Mouse (Mus musculus): ENCODE data around the gene Apoa5. TPM values are rescaled to one million over a fixed set of nuclear protein-coding genes. Genes with fewer than 3 reads are reported as not detected.

Apoa5 gene
- polyA plus RNA-seq, 1 experiment from 2014 or later: 771 TPM

DNA sequence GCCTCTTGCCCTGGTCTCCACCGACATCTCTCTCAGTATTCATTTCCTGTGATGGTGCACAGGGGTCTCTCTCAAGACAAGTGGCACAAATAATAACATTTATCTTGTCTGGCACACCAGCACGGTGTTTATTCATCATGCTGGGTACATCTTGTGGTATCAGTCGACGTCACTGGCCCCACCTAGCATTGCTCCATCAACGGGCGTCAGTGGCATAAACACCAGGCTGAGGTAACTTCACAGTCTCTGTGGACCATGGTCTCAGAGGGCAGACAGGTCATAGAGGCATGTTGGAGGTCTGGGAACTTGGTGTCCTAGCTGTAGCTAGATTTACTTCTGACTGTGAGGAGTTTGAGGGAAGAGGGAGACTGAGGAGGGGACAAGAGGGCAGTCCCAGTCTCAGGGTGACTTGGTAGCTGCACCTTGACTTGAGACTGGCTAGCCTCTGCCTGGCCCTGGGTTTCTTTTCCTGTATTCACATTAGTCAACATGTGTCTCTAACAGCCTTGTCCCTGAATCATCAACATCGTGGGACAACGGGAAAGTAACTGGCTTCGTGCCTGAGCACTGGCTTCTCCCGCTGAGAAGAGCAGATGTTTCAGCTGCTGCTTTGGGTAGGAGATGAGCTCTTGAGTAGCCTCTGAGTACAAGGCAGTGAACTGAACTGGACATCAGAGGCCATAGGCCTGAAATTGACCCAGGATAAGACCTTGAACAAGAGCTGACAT is 11.6 kb upstream of the Apoa5 start:
- WGBS (ENCODE audit: insufficient replicate concordance): 56% methylated on average over 10 of the region's 10 CpGs

DNA sequence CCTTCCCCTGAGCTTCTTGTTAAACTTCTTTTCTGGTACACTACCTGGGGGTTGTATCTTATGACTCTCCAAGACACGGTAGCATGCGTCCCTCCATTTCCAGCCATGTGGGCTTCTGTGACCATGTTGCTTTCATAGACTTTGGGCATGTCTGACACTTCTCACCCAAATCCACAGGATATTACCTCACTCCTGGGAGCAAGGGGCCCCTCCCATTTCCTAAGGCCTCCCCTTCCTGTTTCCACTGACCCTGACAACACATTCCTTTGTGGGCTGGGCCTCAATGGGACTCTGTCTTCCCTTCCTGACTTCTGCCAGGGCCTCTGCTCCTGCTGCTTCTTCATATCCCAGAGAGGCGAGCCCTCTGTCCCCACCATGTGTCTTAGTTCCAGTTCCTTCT is 10.9 kb upstream of the Apoa5 start:
- TF ChIP-seq EP300 (IDR thresholded peaks at IDR 0.05; ENCODE audit: low read depth): peak; percentile 59; the same call in 1 of the 2 replicates
- no peak for TF ChIP-seq CTCF (IDR thresholded peaks at IDR 0.05; ENCODE audit: low read depth)
- H3K4me2 ChIP-seq (ENCODE audit: low read depth, low read length): no peak overlapping the region
- no peaks in the 10 kb centered on the region for H3K36me3 ChIP-seq (replicated peaks; ENCODE audit: insufficient read depth, low read length)
- peak overlapping the region; percentile 92 for H3K27ac ChIP-seq (ENCODE audit: low read depth)
- peak; percentile 9; the same call in 1 of the 2 replicates for ATAC-seq
- H3K4me3 ChIP-seq (ENCODE audit: low read depth, low read length): no peak overlapping the region
- 56% methylated on average over 3 of the region's 3 CpGs for WGBS (ENCODE audit: insufficient replicate concordance)
- peak; percentile 54 for DNase-seq
- peaks cover 23% of the 10 kb centered on the region for H3K4me1 ChIP-seq (ENCODE audit: insufficient read depth)
- no peaks in the 10 kb centered on the region for H3K9me3 ChIP-seq (ENCODE audit: low read length)
- H3K27me3 ChIP-seq (ENCODE audit: insufficient read depth, low read length): no peaks in the 10 kb centered on the region
- no peak overlapping the region for H3K9ac ChIP-seq (replicated peaks)

More for the DNA sequence above, 11.6 kb upstream of the Apoa5 start:
- Histone ChIP-seq H3K27me3 (ENCODE audit: insufficient read depth, low read length) (no peaks in the 10 kb centered on the region), H3K27ac (ENCODE audit: low read depth) (peak overlapping the region; percentile 92), H3K4me3 (ENCODE audit: low read depth, low read length) (no peak overlapping the region), H3K36me3 (replicated peaks; ENCODE audit: insufficient read depth, low read length) (no peaks in the 10 kb centered on the region), H3K4me2 (ENCODE audit: low read depth, low read length) (no peak overlapping the region), H3K9ac (replicated peaks) (no peak overlapping the region), H3K9me3 (ENCODE audit: low read length) (no peaks in the 10 kb centered on the region), H3K4me1 (ENCODE audit: insufficient read depth) (peaks cover 23% of the 10 kb centered on the region)
- peak; percentile 82 for DNase-seq
- ATAC-seq: peak; percentile 91
- TF ChIP-seq CTCF (IDR thresholded peaks at IDR 0.05; ENCODE audit: low read depth): no peak
- peak; percentile 91 for TF ChIP-seq EP300 (IDR thresholded peaks at IDR 0.05; ENCODE audit: low read depth)

DNA sequence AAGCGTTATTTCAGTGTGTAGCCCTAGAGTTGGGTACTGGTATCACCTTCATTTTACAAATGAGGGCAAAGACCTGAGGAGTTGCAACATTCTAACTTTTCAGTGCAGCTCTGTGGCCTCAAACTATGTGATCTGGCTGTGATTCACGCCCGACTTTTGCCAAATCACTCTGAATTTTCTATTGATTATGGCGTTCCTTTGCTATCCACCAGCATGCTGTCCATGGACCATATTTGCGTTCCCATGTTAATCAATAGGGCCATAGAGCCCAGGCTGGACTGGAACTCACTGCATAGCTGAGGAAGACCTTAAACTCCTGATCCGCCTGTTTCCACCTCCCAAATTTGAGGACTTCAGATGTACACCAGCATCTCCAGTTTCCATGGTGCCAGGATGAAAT is 9.3 kb upstream of the Apoa5 start:
- TF ChIP-seq CTCF (IDR thresholded peaks at IDR 0.05; ENCODE audit: low read depth) (no peak), EP300 (IDR thresholded peaks at IDR 0.05; ENCODE audit: low read depth) (no peak)
- no peak overlapping the region for H3K4me2 ChIP-seq (ENCODE audit: low read depth, low read length)
- H3K27ac ChIP-seq (ENCODE audit: low read depth): 0 out of 2 replicates have a peak overlapping the region, but pooled peaks have one; percentile 34
- H3K27me3 ChIP-seq (ENCODE audit: insufficient read depth, low read length): no peaks in the 10 kb centered on the region
- no peaks in the 10 kb centered on the region for H3K36me3 ChIP-seq (replicated peaks; ENCODE audit: insufficient read depth, low read length)
- ATAC-seq: no peak
- no peak overlapping the region for H3K9ac ChIP-seq (replicated peaks)
- peaks cover 23% of the 10 kb centered on the region for H3K4me1 ChIP-seq (ENCODE audit: insufficient read depth)
- WGBS (ENCODE audit: insufficient replicate concordance): 75% methylated on average over 6 of the region's 6 CpGs
- H3K9me3 ChIP-seq (ENCODE audit: low read length): no peaks in the 10 kb centered on the region
- no peak overlapping the region for H3K4me3 ChIP-seq (ENCODE audit: low read depth, low read length)
- DNase-seq: no peak

- H3K9me3 ChIP-seq (ENCODE audit: low read length): no peaks in the 10 kb centered on the region
- no peak overlapping the region for H3K4me2 ChIP-seq (ENCODE audit: low read depth, low read length)
- WGBS (ENCODE audit: insufficient replicate concordance): 70% methylated on average over 7 of the region's 7 CpGs
- TF ChIP-seq EP300 (IDR thresholded peaks at IDR 0.05; ENCODE audit: low read depth) (no peak), CTCF (IDR thresholded peaks at IDR 0.05; ENCODE audit: low read depth) (no peak)
- DNase-seq (no peak), ATAC-seq (no peak)
- no peaks in the 10 kb centered on the region for H3K36me3 ChIP-seq (replicated peaks; ENCODE audit: insufficient read depth, low read length)
- H3K4me1 ChIP-seq (ENCODE audit: insufficient read depth): peaks cover 23% of the 10 kb centered on the region
- no peaks in the 10 kb centered on the region for H3K27me3 ChIP-seq (ENCODE audit: insufficient read depth, low read length)
- H3K27ac ChIP-seq (ENCODE audit: low read depth): no peak overlapping the region; the same call in 1 of the 2 replicates
- no peak overlapping the region for H3K9ac ChIP-seq (replicated peaks)
- H3K4me3 ChIP-seq (ENCODE audit: low read depth, low read length): no peak overlapping the region
Measured at GRCm38 (mm10) chr9:46261131-46261530, 7.3 kb upstream of the Apoa5 start.

DNA sequence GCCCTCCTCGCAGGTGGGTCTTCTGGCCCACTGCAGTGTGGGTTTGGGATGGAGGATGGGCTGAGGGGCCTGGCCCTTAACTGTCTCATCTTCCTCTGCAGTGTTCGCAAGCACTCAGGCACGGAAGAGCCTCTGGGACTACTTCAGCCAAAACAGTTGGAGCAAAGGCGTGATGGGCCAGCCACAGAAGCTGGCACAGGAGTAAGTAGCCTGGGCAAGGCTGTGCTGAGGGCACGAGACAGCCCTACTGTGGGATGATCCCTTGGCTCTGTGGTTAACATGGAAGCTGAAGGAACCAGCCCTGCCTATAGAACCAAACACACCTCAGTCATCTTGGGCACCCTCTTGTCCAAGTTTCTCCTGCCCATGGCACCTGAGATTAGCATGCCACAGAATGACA is 692 bp downstream of the Apoa5 start:
- H3K9ac ChIP-seq (replicated peaks): peak overlapping the region; percentile 63
- no peaks in the 10 kb centered on the region for H3K9me3 ChIP-seq (ENCODE audit: low read length)
- H3K4me1 ChIP-seq (ENCODE audit: insufficient read depth): peaks cover 9% of the 10 kb centered on the region; the same call in 1 of the 2 replicates
- peak overlapping the region; percentile 38 for H3K4me3 ChIP-seq (ENCODE audit: low read depth, low read length)
- no peak for TF ChIP-seq CTCF (IDR thresholded peaks at IDR 0.05; ENCODE audit: low read depth)
- TF ChIP-seq EP300 (IDR thresholded peaks at IDR 0.05; ENCODE audit: low read depth): no peak
- H3K27me3 ChIP-seq (ENCODE audit: insufficient read depth, low read length): no peaks in the 10 kb centered on the region
- H3K27ac ChIP-seq (ENCODE audit: low read depth): peak overlapping the region; percentile 79
- peak overlapping the region; percentile 65 for H3K4me2 ChIP-seq (ENCODE audit: low read depth, low read length)
- no peaks in the 10 kb centered on the region; the same call in 1 of the 2 replicates for H3K36me3 ChIP-seq (replicated peaks; ENCODE audit: insufficient read depth, low read length)
- DNase-seq (no peak), ATAC-seq (no peak)
- WGBS (ENCODE audit: insufficient replicate concordance): 87% methylated on average over 5 of the region's 5 CpGs

DNA sequence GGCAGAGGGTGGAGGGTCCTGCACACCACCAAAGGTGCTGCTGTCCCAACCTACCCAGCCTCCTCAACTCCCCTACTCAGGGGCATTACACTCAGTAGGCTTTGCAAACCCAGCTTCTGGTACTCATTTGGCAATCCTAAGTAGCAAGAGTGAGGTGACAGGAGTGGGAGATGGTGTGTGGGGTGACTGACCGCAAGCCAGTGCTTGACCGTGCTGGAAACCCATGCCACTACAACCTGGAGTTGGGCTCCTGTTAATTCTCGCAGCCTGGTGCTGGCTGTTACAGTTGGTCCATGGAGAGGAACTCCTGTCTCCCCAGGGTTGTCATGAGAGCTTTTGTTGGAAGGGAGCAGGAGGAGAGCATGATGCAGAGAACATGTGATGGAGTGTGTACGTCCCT is 2.3 kb downstream of the Apoa5 start:
- H3K4me1 ChIP-seq (ENCODE audit: insufficient read depth): peaks cover 15% of the 10 kb centered on the region
- peak overlapping the region; percentile 65 for H3K4me2 ChIP-seq (ENCODE audit: low read depth, low read length)
- TF ChIP-seq EP300 (IDR thresholded peaks at IDR 0.05; ENCODE audit: low read depth): no peak
- no peak for TF ChIP-seq CTCF (IDR thresholded peaks at IDR 0.05; ENCODE audit: low read depth)
- DNase-seq (no peak), ATAC-seq (no peak)
- H3K36me3 ChIP-seq (replicated peaks; ENCODE audit: insufficient read depth, low read length): peaks cover 12% of the 10 kb centered on the region
- peak overlapping the region; percentile 63; the same call in 1 of the 2 replicates for H3K9ac ChIP-seq (replicated peaks)
- H3K9me3 ChIP-seq (ENCODE audit: low read length): no peaks in the 10 kb centered on the region
- peak overlapping the region; percentile 38 for H3K4me3 ChIP-seq (ENCODE audit: low read depth, low read length)
- H3K27me3 ChIP-seq (ENCODE audit: insufficient read depth, low read length): no peaks in the 10 kb centered on the region
- peak overlapping the region; percentile 44; the same call in 1 of the 2 replicates for H3K27ac ChIP-seq (ENCODE audit: low read depth)
- 90% methylated on average over 4 of the region's 4 CpGs for WGBS (ENCODE audit: insufficient replicate concordance)
